Mouse (Mus musculus) embryonic fibroblast, embryonic 13.5 days (primary cell): ENCODE measurements around the gene Kctd6. TPM values are rescaled to one million over a fixed set of nuclear protein-coding genes. Genes with fewer than 3 reads are reported as not detected.

ENCODE experiments used
- H3K27ac ChIP-seq: 2 replicates; pipeline ENCODE4 v1.5.1; 2012; ENCODE audit warnings: low read length, control low read depth, inconsistent platforms; ENCODE audit not compliant: insufficient read depth
- H3K4me1 ChIP-seq: 2 replicates; pipeline ENCODE4 v1.6.1; 2011; ENCODE audit warnings: low read length; ENCODE audit not compliant: control insufficient read depth, insufficient read depth
- H3K4me3 ChIP-seq: 2 replicates; pipeline ENCODE4 v1.5.1; 2011; ENCODE audit warnings: mild to moderate bottlenecking, control low read depth, low read length; ENCODE audit not compliant: insufficient read depth
- CTCF ChIP-seq: IDR thresholded peaks from 2 replicates; pipeline ENCODE4 v1.5.1; 2011; ENCODE audit warnings: mild to moderate bottlenecking, control low read depth, low read length, moderate library complexity, borderline replicate concordance; ENCODE audit not compliant: insufficient read depth
- POLR2A ChIP-seq: IDR thresholded peaks from 2 replicates; pipeline ENCODE4 v1.6.1; 2011; ENCODE audit warnings: low read depth, mild to moderate bottlenecking, control low read depth, low read length, moderate library complexity
- polyA plus RNA-seq: library from polyadenylated mRNA; stranded (reverse); fragments of >200 nt; gene quantifications from 2 replicates; pipeline ENCODE4 v1.2.4, GENCODE M21; 2011; ENCODE audit warnings: low read depth; ENCODE audit not compliant: missing spikeins, insufficient read length

Gene Kctd6
- polyA plus RNA-seq, 1 experiment, result 10.2 TPM

DNA sequence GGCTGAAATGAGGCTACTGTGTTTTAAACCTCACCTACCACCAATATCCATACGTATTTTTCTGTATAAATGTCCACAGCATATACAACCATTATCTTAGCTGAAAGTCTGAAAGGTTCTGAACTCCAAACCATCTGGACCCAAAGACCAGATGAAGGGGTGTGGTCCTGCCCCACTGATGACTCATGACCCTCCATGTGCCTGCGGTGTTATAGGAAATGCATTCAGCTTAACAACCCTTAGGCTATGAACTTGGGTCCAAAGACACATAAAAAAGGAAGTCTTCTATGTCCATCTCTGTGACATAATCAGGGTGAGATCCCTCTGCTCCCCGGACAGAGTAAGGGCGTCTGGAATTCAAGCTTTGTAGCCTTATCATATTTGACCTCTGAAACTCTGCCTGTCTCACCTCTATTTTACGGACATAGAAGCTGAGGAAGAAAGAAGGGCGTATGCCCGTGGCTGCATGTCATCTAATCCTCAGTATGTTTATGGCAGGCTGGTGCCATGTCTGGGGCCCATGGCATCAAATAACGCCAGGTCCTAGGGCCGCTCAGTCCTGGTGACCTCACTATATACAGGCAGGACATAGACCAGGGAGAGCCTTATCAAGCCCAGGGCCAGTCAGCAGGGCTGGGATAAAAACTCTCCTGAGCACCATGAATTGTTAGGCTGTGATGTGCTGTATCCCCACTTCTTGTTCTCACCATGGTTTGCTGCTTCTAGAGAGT, 36.4 kb downstream of the Kctd6 start:
- TF ChIP-seq CTCF, result no peak
- no peak for TF ChIP-seq POLR2A
- Histone ChIP-seq H3K4me3 (no peak overlapping the region), H3K4me1 (no peaks in the 10 kb centered on the region), H3K27ac (no peak overlapping the region)

DNA sequence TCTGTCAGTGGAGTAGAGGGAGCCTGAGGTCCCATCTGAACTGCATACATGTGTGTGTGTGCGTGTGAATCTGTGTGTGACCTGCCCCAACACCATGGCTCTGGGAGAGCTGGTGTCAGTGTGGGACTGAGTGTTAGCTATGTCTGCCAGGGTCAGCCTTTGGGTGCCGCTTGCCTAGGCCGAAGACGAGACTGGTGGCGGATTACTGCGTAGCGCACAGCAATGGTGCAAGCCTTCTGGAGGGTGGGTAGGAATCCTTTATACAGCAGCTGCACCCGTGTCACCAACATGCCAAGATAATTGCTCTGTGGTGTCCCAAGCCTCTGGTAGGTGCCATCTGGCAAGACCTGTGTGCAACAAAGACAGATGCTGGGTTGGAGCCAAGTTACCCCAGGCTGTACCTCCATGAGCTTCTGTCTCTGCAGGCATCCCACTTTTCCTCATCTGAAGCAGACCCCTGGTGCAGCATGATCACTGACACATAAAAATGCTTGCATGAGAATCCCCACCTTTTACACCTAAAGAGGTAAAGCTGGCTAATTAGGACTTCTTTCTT, 37.5 kb downstream of the Kctd6 start:
- no peak overlapping the region for H3K27ac ChIP-seq
- H3K4me1 ChIP-seq, result no peaks in the 10 kb centered on the region

GRCm38 (mm10) chr14:8255076-8255729, 41.3 kb downstream of the Kctd6 start:
- TF ChIP-seq CTCF (no peak), POLR2A (no peak)
- no peak overlapping the region for H3K4me3 ChIP-seq
- H3K27ac ChIP-seq, result no peak overlapping the region
- no peaks in the 10 kb centered on the region for H3K4me1 ChIP-seq

More for the DNA sequence above, 37.5 kb downstream of the Kctd6 start:
- TF ChIP-seq CTCF (no peak), POLR2A (no peak)
- H3K4me3 ChIP-seq, result no peak overlapping the region

DNA sequence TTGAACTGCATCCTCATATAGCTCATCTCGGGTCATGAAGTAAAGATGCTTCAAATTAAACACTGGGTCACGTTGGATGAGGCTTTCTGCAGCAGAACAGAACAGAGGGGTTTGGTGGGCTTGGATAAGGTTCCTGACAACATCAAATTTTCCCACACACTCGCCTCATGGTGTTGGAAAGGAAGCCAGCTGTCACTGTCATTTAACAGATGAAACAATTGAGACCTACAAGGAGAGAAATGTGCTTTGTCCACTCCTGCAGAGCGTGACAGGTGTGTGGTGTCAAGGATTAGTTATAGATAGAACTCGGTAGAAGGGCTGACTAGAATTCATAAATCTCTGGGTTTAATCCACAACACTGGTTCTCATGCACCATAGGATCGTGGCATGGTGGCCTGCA, 42.1 kb downstream of the Kctd6 start:
- TF ChIP-seq POLR2A (no peak), CTCF (no peak)
- H3K4me3 ChIP-seq, result no peak overlapping the region
- no peaks in the 10 kb centered on the region for H3K4me1 ChIP-seq
- no peak overlapping the region for H3K27ac ChIP-seq

DNA sequence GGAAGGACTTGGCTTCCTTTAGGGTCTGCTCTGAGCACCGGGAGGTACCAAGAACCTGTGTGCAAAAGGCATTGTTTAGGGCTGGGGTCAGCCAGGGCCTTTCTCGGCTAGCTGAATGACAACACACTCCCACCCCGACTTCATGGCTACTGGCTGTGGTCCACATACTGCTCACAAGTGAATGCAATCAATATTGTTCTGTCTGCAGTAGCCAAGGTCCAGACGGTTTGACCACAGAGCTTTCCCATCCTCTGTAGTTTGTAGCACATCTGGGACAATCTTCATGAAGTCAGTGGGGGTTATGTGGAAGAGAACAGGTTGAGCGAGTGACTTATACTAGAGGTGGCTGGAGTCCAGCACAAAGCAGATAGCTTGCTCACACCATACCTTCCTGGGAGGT, 42.9 kb downstream of the Kctd6 start:
- Histone ChIP-seq H3K27ac (no peak overlapping the region), H3K4me1 (no peaks in the 10 kb centered on the region), H3K4me3 (no peak overlapping the region)
- no peak for TF ChIP-seq CTCF
- TF ChIP-seq POLR2A, result no peak

DNA sequence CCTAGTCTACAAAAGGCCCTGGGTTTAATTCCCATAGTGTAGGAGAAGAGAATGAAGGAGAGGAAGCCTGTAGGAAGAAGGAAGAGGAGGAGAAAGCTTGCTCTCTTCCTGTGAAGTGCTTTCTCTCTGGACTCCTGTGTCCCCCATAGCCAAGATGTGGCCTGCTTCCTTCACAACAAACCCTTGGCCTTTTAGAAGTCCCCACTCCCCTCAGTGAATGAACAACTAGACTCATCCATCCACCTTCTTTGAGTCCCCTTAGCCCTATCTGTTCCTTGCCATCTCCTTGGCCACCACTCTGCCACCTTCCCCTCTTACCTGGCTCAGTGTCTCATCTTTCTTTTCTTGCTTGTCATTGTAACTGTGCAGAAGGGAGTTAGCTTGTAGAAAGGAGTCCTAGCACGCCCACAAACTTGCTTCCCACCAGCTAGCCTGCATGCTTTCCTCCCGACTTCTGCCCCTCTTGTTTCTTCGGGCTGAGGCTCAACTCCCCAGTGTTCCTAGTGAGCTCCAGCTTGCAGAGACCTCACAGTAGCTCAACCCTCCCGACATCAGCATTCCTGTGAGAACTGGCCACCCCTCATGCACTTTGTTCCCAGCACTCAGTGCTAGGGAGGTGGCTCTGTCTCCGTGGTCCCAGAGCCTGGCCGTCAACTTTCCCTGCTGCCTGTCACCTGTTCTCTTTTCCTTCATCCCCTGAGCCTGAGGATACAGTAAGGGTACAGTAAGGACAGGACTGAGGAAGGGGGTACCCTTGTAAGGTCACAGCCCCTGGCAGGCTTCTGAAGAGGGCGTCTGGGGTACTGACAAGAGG, 43.8 kb downstream of the Kctd6 start:
- no peak overlapping the region for H3K27ac ChIP-seq
- H3K4me1 ChIP-seq, result no peaks in the 10 kb centered on the region
- TF ChIP-seq POLR2A (no peak), CTCF (no peak)
- no peak overlapping the region for H3K4me3 ChIP-seq

GRCm38 (mm10) chr14:8258335-8258627, 44.3 kb downstream of the Kctd6 start:
- no peaks in the 10 kb centered on the region for H3K4me1 ChIP-seq
- H3K4me3 ChIP-seq, result no peak overlapping the region
- H3K27ac ChIP-seq, result no peak overlapping the region
- TF ChIP-seq POLR2A (no peak), CTCF (no peak)

GRCm38 (mm10) chr14:8258752-8259151, 44.8 kb downstream of the Kctd6 start:
- TF ChIP-seq POLR2A (no peak), CTCF (no peak)
- no peaks in the 10 kb centered on the region for H3K4me1 ChIP-seq
- H3K4me3 ChIP-seq, result no peak overlapping the region
- H3K27ac ChIP-seq, result no peak overlapping the region

GRCm38 (mm10) chr14:8259166-8259565, 45.2 kb downstream of the Kctd6 start, which contains the start of gene Acox2:
Gene Acox2, minus strand, starts transcription at chr14:8259353.
- Histone ChIP-seq H3K4me3 (no peak within 1 kb of the TSS), H3K27ac (no peak within 1 kb of the TSS), H3K4me1 (no peaks in the 10 kb centered on the region)
- TF ChIP-seq CTCF (no peak), POLR2A (no peak)

- H3K4me1 ChIP-seq, result no peaks in the 10 kb centered on the region
- no peak for TF ChIP-seq CTCF
- TF ChIP-seq POLR2A, result no peak
Measured at GRCm38 (mm10) chr14:8260214-8260613, 46.3 kb downstream of the Kctd6 start.

DNA sequence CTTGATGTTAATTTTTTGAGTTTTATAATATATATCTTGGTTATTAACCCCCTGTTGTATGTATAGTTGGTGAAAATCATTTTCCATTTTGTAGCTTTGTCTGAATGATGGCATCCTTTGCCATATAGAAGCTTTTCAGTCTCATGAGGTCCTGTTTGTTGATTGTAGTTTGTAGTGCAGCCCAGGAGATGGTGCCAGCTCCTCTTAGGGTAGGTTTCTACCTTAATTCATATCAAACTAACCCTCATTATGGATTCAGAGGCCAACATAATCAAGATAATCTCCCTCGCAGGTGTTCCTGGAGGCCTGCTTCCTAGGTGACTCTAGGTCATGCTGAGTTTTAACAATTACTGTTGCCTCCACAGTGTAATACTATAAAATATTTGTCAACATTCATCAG, 48.3 kb downstream of the Kctd6 start:
- Histone ChIP-seq H3K4me3 (no peak overlapping the region), H3K4me1 (no peaks in the 10 kb centered on the region), H3K27ac (no peak overlapping the region)
- TF ChIP-seq POLR2A (no peak), CTCF (no peak)

More at GRCm38 (mm10) chr14:8260214-8260613, 46.3 kb downstream of the Kctd6 start:
- H3K27ac ChIP-seq, result no peak overlapping the region
- H3K4me3 ChIP-seq, result no peak overlapping the region
